Mouse (Mus musculus): ENCODE measurements around the gene Gpr137. TPM values are rescaled to one million over a fixed set of nuclear protein-coding genes. Genes with fewer than 3 reads are reported as not detected.
A peak's percentile ranks its signal among the peaks of the same experiment; 100 is the strongest.

Gene Gpr137
- polyA plus RNA-seq, 1 experiment from 2014 or later, result 20.8 TPM

DNA sequence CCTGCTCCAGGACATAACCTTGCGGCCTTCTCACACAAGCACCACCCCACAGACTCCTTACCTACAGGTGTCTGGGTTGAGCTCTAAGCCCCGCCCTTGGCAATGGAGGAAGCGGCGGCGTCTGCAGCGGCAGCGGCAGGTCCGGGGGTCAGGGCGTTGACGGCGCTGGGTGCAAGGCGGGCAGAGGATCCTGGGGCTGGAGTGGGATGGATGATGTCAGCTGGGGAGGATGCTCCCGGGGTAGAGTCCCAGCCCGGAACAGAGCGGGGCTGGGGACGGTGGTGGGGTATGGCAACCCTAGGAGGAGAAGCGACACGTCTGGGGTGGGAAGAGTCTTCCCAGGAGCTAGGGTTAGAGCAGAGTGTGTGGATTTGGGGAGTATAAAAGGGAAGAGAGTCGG lies 43.0 kb upstream of the Gpr137 start:
- WGBS, result 81% methylated on average over 19 of the region's 19 CpGs
- Histone ChIP-seq H3K4me1 (ENCODE audit: control insufficient read depth in 2 of 2, insufficient read depth in 2 of 2, low read length in 2 of 2) (peaks cover 13 to 25% of the 10 kb centered on the region in 2 experiments), H3K4me3 (ENCODE audit: control insufficient read depth in 1 of 2, insufficient read depth in 1 of 2, low read depth in 1 of 2, low read length in 2 of 2) (no peak overlapping the region), H3K36me3 (ENCODE audit: control insufficient read depth, insufficient read depth, low read length) (peaks cover 49% of the 10 kb centered on the region), H3K9me3 (ENCODE audit: control insufficient read depth, low read length) (no peaks in the 10 kb centered on the region), H3K27me3 (ENCODE audit: control insufficient read depth, insufficient read depth, low read length) (no peaks in the 10 kb centered on the region), H3K4me2 (ENCODE audit: low read length) (no peak overlapping the region), H3K9ac (ENCODE audit: low read length) (0 out of 2 replicates have a peak overlapping the region, but pooled peaks have one; percentile 90), H3K27ac (replicated peaks in 1 of 2; ENCODE audit: control insufficient read depth in 1 of 2, insufficient read depth in 1 of 2, low read depth in 2 of 2, low read length in 2 of 2) (no peak overlapping the region)
- no peak for ATAC-seq (ENCODE audit: insufficient number of reproducible peaks, insufficient read depth, low FRiP score, low read depth)

DNA sequence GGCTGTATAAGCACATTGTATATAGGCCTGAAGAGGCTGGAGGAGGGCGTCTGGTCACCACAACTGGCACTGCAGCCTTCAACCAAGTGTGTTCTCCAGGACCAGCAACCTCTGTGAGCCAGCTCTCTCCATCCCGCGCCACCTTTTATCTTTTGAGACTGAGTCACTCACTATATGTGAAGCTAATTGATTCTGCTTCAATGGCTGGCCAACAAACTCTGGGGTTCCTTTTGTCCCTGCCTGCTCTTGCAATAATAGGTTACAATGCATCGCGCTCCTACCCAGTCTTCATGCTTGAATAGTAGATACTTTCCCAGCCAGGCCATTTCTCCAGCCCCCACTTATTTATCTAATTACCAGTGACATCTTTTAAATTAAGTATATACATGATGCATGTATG lies 41.3 kb upstream of the Gpr137 start:
- Histone ChIP-seq H3K4me3 (ENCODE audit: control insufficient read depth in 1 of 2, insufficient read depth in 1 of 2, low read depth in 1 of 2, low read length in 2 of 2) (no peak overlapping the region), H3K36me3 (ENCODE audit: control insufficient read depth, insufficient read depth, low read length) (peaks cover 49% of the 10 kb centered on the region), H3K4me2 (ENCODE audit: low read length) (no peak overlapping the region), H3K9me3 (ENCODE audit: control insufficient read depth, low read length) (no peaks in the 10 kb centered on the region), H3K4me1 (ENCODE audit: control insufficient read depth in 2 of 2, insufficient read depth in 2 of 2, low read length in 2 of 2) (peaks cover 20 to 31% of the 10 kb centered on the region in 2 experiments), H3K27ac (replicated peaks in 1 of 2; ENCODE audit: control insufficient read depth in 1 of 2, insufficient read depth in 1 of 2, low read depth in 2 of 2, low read length in 2 of 2) (no peak overlapping the region), H3K9ac (ENCODE audit: low read length) (no peak overlapping the region), H3K27me3 (ENCODE audit: control insufficient read depth, insufficient read depth, low read length) (no peaks in the 10 kb centered on the region)
- 95% methylated on average over 5 of the region's 5 CpGs for whole genome bisulfite sequencing
- no peak for ATAC-seq (ENCODE audit: insufficient number of reproducible peaks, insufficient read depth, low FRiP score, low read depth)

DNA sequence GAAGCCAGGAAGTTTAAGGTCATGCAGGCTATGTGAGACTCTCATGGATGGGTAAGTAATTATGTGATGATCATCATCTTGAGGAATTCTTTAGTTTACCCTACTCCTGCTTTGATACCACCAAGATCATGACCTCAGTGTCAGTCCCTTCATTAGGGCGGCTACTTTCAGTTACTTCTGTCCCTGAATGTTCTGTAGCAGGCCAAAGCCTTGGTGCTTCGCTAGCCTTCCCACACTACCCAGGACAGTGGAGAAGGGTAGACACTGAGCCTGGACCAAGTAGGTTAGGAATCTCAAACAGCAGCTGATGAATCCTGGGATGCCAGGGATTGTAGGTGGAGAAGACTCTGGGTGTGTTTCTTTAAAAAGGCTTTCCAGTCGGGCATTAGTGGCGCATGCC lies 39.2 kb upstream of the Gpr137 start:
- Histone ChIP-seq H3K4me3 (ENCODE audit: control insufficient read depth in 1 of 2, insufficient read depth in 1 of 2, low read depth in 1 of 2, low read length in 2 of 2) (peak overlapping the region in 1 of 2 experiments; percentile 75; a peak in 2 of 4 replicates), H3K36me3 (ENCODE audit: control insufficient read depth, insufficient read depth, low read length) (peaks cover 70% of the 10 kb centered on the region), H3K4me1 (ENCODE audit: control insufficient read depth in 2 of 2, insufficient read depth in 2 of 2, low read length in 2 of 2) (peaks cover 23 to 40% of the 10 kb centered on the region in 2 experiments), H3K9ac (ENCODE audit: low read length) (peak overlapping the region; percentile 85; the same call in 1 of the 2 replicates), H3K27ac (replicated peaks in 1 of 2; ENCODE audit: control insufficient read depth in 1 of 2, insufficient read depth in 1 of 2, low read depth in 2 of 2, low read length in 2 of 2) (peak overlapping the region; percentile 14 to 97; a peak in 2 of 4 replicates), H3K27me3 (ENCODE audit: control insufficient read depth, insufficient read depth, low read length) (no peaks in the 10 kb centered on the region), H3K9me3 (ENCODE audit: control insufficient read depth, low read length) (no peaks in the 10 kb centered on the region), H3K4me2 (ENCODE audit: low read length) (peak overlapping the region; percentile 71)
- ATAC-seq (ENCODE audit: insufficient number of reproducible peaks, insufficient read depth, low FRiP score, low read depth), result no peak
- WGBS, result 86% methylated on average over 4 of the region's 4 CpGs

DNA sequence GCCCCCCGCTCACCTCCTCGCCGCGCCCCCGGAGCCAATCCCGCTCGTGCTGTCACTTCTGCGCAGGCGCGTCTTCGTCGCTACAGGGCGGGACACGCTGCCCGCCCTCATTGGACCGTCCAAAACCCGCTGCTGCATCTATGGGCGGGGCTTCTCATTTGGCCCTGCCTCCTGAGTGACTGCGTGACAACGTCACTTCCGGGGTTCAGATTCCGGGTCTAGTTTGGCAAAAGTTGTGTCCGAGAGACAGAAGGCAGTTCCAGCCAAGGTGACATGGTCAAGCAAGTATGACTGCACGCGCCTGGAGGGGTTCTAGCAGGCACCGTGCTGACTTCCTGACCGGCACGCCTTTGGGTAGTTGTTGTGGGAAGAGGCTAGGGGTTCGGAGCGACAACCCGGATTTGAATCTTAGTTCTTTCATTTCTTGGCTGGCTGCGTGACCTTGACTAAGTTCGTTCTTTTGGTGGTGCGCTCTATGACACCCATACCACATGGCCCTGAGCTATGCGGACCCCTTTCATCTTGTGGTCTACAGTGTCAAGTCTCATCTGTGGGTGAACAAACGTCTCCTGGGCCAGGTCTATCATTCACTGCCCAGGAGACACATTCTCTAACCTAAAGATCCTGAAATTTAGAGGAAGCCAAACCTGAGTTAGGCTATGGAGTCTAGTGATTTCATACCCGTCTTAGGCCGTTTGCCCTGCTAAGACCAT lies 38.3 kb upstream of the Gpr137 start, which contains the start of gene Fkbp2:
Gene Fkbp2 (minus strand): TSS at position 121 of the 713 bp plus-strand sequence.
- Histone ChIP-seq H3K9me3 (ENCODE audit: control insufficient read depth, low read length) (no peaks in the 10 kb centered on the region), H3K4me2 (ENCODE audit: low read length) (peak within 1 kb of the TSS; percentile 71), H3K27me3 (ENCODE audit: control insufficient read depth, insufficient read depth, low read length) (no peaks in the 10 kb centered on the region), H3K27ac (replicated peaks in 1 of 2; ENCODE audit: control insufficient read depth in 1 of 2, insufficient read depth in 1 of 2, low read depth in 2 of 2, low read length in 2 of 2) (peak within 1 kb of the TSS; percentile 97 to 99), H3K4me1 (ENCODE audit: control insufficient read depth in 2 of 2, insufficient read depth in 2 of 2, low read length in 2 of 2) (peaks cover 18 to 38% of the 10 kb centered on the region in 2 experiments; a peak in 3 of 4 replicates), H3K4me3 (ENCODE audit: control insufficient read depth in 1 of 2, insufficient read depth in 1 of 2, low read depth in 1 of 2, low read length in 2 of 2) (peak within 1 kb of the TSS; percentile 75 to 80), H3K9ac (ENCODE audit: low read length) (peak within 1 kb of the TSS; percentile 85), H3K36me3 (ENCODE audit: control insufficient read depth, insufficient read depth, low read length) (peaks cover 66% of the 10 kb centered on the region)
- under 1% methylated on average over 38 of the region's 38 CpGs for WGBS
- ATAC-seq (ENCODE audit: insufficient number of reproducible peaks, insufficient read depth, low FRiP score, low read depth), result peak; percentile 88

DNA sequence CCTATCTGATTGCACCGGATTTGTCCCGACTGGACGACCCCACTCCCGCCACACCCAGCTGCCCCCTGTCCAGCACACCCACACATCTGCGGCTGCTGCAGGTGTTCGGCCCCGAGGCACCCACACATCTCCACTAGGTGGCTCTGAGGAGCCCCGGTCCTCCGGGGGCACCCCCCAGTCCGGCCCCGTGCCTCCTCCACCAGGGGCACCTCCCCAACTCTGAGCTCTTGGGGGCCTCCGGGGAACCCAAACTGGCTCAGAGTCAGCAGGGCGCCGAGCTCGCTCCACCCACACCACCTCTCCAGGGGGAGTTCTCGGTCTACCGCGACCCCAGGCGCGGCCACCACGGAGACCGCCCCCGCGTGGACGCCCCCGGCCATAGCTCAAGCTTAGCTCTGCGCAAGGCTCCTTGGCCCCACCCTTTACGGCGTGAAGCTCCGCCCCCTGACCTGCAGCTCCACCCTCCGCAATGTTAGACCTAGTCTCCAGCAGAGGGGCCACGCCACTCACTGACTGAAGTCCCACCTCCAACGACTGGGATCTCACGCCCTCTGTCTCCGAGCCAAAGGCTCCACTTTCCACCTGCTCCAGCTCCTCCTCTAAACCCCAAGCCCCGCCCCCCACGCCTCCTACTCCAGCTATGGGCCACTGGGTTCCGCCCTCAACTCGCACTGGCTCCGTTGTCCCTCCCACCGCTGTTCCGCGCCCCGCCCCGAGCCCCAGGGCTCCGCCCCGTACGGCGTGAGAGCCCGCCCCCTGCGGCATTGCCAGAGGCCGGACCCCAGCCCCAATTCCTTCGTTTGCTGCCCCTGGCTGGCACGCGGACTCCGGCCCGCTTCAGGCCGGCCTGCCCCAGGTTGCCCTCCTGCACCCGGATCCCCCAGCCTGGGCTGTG lies 37.5 kb upstream of the Gpr137 start:
- Histone ChIP-seq H3K4me3 (ENCODE audit: control insufficient read depth in 1 of 2, insufficient read depth in 1 of 2, low read depth in 1 of 2, low read length in 2 of 2) (peak overlapping the region; percentile 75 to 80), H3K4me2 (ENCODE audit: low read length) (peak overlapping the region; percentile 71), H3K27me3 (ENCODE audit: control insufficient read depth, insufficient read depth, low read length) (no peaks in the 10 kb centered on the region), H3K9ac (ENCODE audit: low read length) (peak overlapping the region; percentile 85), H3K27ac (replicated peaks in 1 of 2; ENCODE audit: control insufficient read depth in 1 of 2, insufficient read depth in 1 of 2, low read depth in 2 of 2, low read length in 2 of 2) (peak overlapping the region; percentile 86 to 97), H3K36me3 (ENCODE audit: control insufficient read depth, insufficient read depth, low read length) (peaks cover 58% of the 10 kb centered on the region), H3K4me1 (ENCODE audit: control insufficient read depth in 2 of 2, insufficient read depth in 2 of 2, low read length in 2 of 2) (peaks cover 18 to 38% of the 10 kb centered on the region in 2 experiments; a peak in 3 of 4 replicates), H3K9me3 (ENCODE audit: control insufficient read depth, low read length) (no peaks in the 10 kb centered on the region)
- ATAC-seq (ENCODE audit: insufficient number of reproducible peaks, insufficient read depth, low FRiP score, low read depth), result peak; percentile 92
- WGBS, result under 1% methylated on average over 58 of the region's 59 CpGs

DNA sequence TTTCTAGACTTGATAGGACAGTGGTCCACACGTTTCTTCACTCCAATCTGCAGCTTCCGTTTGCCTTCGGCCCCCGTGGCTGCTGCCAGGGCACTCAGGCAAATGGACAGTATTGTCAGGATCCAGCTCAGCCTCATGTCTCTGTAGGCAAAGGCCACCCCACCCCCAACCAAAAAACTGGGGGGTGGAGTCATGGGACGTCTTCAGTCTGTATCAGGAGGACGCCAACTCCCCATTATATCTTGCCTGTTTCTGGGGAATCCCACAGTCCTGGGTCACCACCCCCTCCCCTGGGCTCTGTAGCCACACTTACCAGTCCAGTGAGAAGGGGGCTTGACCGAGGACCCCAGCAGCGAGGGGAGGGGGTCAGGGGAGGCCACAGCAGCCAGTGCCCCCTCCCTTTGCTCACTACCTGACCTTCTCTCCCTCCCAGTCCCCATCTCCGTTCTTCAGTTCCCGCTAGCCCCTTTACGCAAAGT lies 36.8 kb upstream of the Gpr137 start:
- no peak for ATAC-seq (ENCODE audit: insufficient number of reproducible peaks, insufficient read depth, low FRiP score, low read depth)
- Histone ChIP-seq H3K4me2 (ENCODE audit: low read length) (peak overlapping the region; percentile 71), H3K9me3 (ENCODE audit: control insufficient read depth, low read length) (no peaks in the 10 kb centered on the region), H3K27ac (replicated peaks in 1 of 2; ENCODE audit: control insufficient read depth in 1 of 2, insufficient read depth in 1 of 2, low read depth in 2 of 2, low read length in 2 of 2) (peak overlapping the region in 1 of 2 experiments; percentile 66; a peak in 3 of 4 replicates), H3K4me1 (ENCODE audit: control insufficient read depth in 2 of 2, insufficient read depth in 2 of 2, low read length in 2 of 2) (peaks cover 18 to 40% of the 10 kb centered on the region in 2 experiments; a peak in 3 of 4 replicates), H3K36me3 (ENCODE audit: control insufficient read depth, insufficient read depth, low read length) (peaks cover 53% of the 10 kb centered on the region), H3K9ac (ENCODE audit: low read length) (peak overlapping the region; percentile 81), H3K27me3 (ENCODE audit: control insufficient read depth, insufficient read depth, low read length) (no peaks in the 10 kb centered on the region), H3K4me3 (ENCODE audit: control insufficient read depth in 1 of 2, insufficient read depth in 1 of 2, low read depth in 1 of 2, low read length in 2 of 2) (peak overlapping the region; percentile 75 to 80)
- WGBS, result 3% methylated on average over 11 of the region's 11 CpGs

DNA sequence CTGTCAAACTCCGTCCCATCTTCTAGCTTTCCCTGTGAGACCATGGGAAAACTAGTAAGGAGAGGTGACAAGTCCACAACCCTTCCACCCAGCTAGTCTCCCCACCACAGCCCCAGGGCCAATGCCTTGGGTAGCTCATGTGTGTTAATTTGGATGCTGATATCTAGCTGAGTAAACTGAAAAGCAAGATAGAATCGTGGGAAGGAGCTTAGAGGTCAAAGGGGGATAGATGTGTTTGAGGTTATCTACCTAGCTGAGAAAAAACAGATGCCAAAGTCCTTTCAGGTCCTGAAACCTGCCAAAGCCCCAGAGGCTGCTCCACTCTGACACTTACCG lies 36.3 kb upstream of the Gpr137 start:
- Histone ChIP-seq H3K27me3 (ENCODE audit: control insufficient read depth, insufficient read depth, low read length) (no peaks in the 10 kb centered on the region), H3K27ac (replicated peaks in 1 of 2; ENCODE audit: control insufficient read depth in 1 of 2, insufficient read depth in 1 of 2, low read depth in 2 of 2, low read length in 2 of 2) (peak overlapping the region in 1 of 2 experiments; percentile 66; a peak in 3 of 4 replicates), H3K4me2 (ENCODE audit: low read length) (peak overlapping the region; percentile 71), H3K4me3 (ENCODE audit: control insufficient read depth in 1 of 2, insufficient read depth in 1 of 2, low read depth in 1 of 2, low read length in 2 of 2) (peak overlapping the region; percentile 75 to 80), H3K9ac (ENCODE audit: low read length) (peak overlapping the region; percentile 81), H3K36me3 (ENCODE audit: control insufficient read depth, insufficient read depth, low read length) (peaks cover 48% of the 10 kb centered on the region), H3K4me1 (ENCODE audit: control insufficient read depth in 2 of 2, insufficient read depth in 2 of 2, low read length in 2 of 2) (peaks cover 18 to 44% of the 10 kb centered on the region in 2 experiments; a peak in 3 of 4 replicates), H3K9me3 (ENCODE audit: control insufficient read depth, low read length) (no peaks in the 10 kb centered on the region)
- ATAC-seq (ENCODE audit: insufficient number of reproducible peaks, insufficient read depth, low FRiP score, low read depth), result no peak
- WGBS, result 20% methylated on average over 3 of the region's 3 CpGs

All from heart, embryonic 14.5 days (tissue).